Mouse (Mus musculus): ENCODE measurements around the gene Grin1.

Gene Grin1

DNA sequence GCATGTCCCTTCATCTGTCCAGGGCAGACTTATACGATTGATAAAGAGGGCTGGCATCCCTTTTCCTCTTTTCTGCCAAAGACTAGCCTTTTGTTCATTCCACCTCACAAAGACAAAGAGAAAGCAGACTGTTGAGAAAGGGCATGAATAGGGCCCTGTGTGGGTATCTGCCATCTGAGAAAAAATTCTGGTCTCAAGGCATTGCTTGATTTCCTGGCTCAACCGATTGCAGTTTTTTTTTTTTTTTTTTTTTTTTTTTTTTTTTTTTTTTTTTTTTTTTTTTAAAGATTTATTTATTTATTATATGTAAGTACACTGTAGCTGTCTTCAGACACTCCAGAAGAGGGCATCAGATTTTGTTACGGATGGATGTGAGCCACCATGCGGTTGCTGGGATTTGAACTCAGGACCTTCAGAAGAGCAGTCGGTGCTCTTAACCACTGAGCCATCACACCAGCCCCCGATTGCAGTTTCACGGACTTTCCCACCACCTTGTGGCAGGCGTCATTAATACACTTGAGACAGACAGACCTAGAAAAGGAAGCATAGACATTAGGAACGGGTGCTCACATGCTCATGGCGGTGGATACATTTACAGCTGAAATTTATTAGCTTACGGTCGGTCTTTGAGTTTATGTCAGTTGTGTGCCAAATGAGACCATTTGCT, 62.4 kb downstream of the Grin1 start:
- DNase-seq (ENCODE audit: low spot score), result peak; percentile 73

DNA sequence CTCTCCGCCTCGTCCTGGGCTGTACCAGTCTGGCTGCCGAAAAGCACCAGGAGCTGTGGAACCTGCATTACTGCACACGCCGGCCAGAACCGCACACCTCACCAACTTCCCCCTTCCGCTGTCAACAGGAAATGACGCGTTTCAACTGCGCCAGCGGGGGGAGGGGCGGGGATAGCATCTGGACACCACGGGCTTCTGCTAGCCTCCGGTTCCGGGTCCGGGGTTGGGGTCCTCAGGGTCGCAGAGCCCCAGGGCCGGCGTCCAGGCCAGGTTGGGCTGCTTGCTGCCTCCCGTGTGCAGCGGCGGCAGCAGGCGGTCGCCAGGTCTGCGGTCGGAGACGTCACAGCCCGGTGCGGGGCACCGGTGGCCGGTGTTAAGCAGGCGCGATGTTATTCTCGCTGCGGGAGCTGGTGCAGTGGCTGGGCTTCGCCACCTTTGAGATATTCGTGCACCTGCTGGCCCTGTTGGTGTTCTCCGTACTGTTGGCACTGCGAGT, 63.7 kb downstream of the Grin1 start, which contains the start of gene Tmem203:
TSS of gene Tmem203 (plus strand) at position 156 of the 496 bp plus-strand sequence.
- peak; percentile 90 for DNase-seq (ENCODE audit: low spot score)

DNA sequence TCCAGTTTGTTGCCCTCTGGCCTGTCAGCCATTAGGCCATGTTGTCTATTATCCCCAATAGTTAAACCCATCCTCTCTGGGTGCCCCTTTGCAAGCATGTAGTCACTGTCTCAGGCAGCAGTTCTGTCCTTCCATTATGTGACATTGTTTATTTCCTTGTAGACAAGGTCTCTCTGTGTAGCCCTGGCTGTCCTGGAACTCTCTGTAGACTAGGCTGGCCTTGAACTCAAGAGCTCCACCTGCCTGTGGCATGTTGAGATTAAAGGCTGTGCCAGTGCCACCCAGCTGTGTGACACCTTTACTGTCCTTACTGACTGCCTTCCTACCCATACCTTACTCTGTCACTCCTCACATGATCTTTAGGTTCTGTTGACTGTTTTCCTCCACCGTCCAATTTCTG, 66.7 kb downstream of the Grin1 start:
- peak; percentile 33 for DNase-seq (ENCODE audit: low spot score)

DNA sequence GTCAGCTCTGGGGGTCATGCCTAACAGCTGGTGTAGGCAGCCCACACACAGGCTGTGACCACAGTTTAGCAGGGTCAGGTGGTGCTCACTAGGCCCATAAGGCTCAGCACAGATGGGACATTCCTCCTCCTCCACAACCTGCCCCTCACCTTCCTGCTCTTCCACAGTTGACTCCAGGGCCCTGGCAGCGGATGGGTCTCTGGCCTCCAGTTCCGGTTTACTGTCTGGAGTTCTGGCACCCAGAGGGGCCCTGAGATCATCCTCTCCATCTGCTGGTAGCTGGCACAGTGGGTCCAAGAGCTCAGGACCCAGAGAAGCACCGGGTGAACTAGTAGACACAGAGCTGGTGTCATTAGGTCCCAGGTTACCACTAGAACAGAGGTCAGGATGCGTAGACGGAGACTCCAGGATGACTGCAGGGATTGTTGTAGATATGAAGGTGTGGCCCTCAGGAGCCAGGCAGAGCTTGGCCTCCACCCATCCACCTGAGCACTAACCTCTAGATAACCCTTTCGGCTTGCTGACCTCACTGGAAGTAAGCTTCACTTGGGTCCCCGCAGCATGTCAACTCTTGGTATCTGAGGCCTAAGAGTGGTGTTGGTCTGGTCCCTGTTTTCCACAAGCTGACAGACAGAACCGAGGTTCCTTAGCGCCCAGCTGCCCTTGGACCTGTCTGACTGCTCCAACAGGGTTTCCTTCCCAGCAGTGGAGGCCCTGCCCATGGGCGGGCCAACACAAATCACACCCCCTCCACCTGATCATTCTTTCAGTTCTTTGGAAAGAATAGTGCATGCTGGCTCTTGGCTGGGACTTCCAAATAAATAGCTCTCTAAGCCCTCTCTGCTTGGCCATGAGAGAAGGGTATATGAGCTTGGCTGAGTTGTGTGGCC, 72.6 kb downstream of the Grin1 start, which contains the start of gene AL732309.1:
TSS of gene AL732309.1 (minus strand) at position 681 of the 890 bp plus-strand sequence.
- no peak for DNase-seq (ENCODE audit: low spot score)

DNA sequence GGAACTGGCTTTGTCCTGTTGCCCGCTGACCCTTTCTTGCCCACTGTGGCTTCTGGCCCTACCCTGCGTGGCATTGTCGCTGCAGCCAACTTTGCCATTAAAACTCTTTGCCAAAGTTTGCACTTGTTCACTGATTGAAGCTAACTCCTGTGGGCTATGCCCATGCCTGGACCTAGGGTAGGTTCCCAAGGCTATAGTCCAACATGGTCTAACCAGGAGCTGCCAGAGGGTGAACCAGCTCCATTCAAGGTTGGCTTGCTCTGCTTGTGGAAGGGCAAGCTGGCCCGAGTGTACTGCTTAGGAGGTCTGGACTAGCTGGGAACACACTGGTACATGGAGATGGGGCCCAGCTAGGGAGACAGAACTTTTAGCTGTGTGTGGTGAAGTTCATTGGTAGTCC, 74.8 kb downstream of the Grin1 start:
- DNase-seq (ENCODE audit: low spot score), result no peak

DNA sequence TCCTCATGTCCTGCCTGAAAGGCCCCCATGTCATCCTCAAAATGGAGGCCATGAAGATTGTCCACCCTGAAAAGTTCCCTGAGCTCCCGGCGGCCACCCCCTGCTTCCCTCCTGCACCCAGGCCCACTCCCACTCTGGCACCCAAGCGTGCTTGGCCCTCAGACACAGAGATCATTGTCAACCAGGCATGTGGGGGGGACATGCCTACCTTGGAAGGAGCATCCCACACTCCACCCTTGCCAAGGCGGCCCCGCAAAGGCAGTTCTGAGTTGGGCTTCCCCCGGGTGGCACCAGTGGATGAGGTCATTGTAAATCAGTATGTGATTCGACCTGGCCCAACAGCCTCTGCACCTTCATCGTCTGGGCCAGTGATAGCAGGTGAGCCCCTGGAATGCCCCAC, 75.6 kb downstream of the Grin1 start:
- DNase-seq (ENCODE audit: low spot score), result no peak

DNA sequence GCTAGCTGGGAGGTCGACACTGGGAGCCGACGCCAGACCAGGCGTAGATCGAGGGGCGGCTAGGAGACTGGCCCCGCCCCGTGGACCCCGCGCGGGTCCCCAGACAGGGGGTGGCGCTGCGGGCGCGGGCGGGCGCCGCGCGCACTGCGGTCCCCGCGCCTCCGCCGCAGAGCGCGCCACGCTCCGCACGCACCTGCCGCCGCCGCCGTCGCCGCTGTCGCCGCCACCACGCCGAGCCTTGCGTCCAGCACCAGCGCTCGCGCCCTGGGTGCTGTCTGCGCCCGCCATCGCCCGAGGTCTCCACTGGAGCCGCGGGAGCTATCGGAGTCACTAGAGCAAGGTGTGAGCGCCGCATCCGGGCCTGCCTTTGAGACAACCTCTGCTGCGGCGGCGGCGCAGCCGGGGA, 76.9 kb downstream of the Grin1 start, which contains the start of the genes Rnf208 and Cysrt1:
TSS of gene Rnf208 (plus strand) at position 155 of the 406 bp plus-strand sequence.
TSS of gene Cysrt1 (minus strand) at position 352 of the 406 bp plus-strand sequence.
- peak; percentile 44 for DNase-seq (ENCODE audit: low spot score)

DNA sequence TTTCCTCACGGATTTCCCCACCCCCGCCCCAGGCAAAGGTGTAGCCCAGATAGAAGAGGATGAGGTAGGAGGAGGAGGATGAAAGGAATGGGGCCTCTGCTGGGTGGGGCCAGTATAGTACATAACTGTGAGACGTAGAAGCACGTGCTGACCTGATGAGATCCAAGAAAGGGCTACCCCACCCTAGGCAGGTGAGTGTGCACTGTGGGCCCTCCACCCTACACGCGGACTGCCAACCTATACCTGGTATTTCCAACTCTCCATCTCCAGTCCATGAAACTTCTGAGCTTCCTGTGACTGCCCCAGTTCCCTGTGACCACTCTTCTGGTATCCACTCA, 77.6 kb downstream of the Grin1 start:
- DNase-seq (ENCODE audit: low spot score), result no peak

Data from T-cell, adult 2 months (primary cell).